Mouse (Mus musculus): Measurements from ENCODE around the gene Ciao2b.

GRCm38 (mm10) chr8:104620765-104621164 is 21.0 kb downstream of the Ciao2b start:
- TF ChIP-seq CTCF (IDR thresholded peaks at IDR 0.05; ENCODE audit: low read depth, low read length) (no peak), POLR2A (IDR thresholded peaks at IDR 0.05; ENCODE audit: insufficient read depth, low read length) (no peak)

All from ES-Bruce4 (cell line).